Mouse (Mus musculus): ENCODE data around the gene Sox10.

DNA sequence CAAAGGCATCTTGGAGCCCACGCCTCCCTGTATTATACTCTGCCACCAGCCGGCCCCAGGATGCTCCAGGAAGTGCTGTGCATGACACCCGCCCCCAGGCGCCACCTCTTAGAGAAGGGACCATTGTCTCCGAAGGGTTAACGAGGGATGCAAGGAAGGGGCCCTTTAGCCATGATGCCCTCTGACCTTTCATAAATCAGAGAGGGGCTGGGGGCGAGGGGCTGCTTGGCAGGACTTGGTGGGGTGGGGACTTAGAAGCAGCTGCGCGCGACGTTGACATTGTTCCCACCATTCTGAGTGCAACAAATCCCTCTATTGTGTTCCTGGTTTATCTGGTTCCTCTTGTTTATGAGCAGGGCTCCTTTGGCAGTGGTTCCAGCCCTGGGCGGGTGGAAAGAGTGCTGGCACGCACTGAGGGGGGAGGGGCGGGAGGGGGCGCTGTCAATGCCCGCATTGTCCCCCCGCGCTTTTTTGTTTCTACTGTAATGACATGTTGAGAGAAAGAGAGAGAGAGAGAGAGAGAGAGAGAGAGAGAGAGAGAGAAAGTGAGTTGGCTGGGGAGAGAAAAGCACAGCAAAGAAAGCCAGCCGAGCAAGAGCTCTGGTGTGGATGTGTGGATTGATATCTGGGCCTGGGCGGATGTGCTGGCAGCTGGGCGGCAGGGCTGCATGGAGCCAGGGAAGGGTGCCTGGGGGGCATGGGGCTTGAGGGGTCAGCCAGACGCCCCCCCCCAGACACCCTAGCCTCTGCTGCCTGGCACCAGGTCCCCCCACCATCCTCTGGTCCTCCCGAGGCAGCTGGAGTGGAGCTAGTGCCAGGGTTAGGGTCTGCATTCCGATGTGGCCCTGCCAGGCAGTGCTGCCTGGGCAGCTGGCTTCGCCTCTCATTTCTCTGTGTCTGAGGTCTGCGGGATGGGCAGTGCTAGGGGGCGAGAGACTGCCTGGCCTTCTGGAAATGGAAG is 28.1 kb upstream of the Sox10 start:
- TF ChIP-seq CTCF (IDR thresholded peaks at IDR 0.05; ENCODE audit: low read depth, low read length) (no peak), POLR2A (IDR thresholded peaks at IDR 0.05; ENCODE audit: borderline replicate concordance, low read depth, low read length) (no peak)
